Mouse (Mus musculus) cortical plate, adult 2 months (tissue): ENCODE measurements around the gene Guca2a.

Source experiments
- CTCF ChIP-seq: fragments of 200-500 bp; IDR thresholded peaks from 2 replicates; pipeline ENCODE4 v1.5.1; 2011; ENCODE audit warnings: mild to moderate bottlenecking, control low read depth, low read length; ENCODE audit not compliant: insufficient read depth; ENCODE audit errors: extremely low read depth
- POLR2A ChIP-seq: fragments of 200-500 bp; IDR thresholded peaks from 2 replicates; pipeline ENCODE4 v1.6.1; 2011; ENCODE audit warnings: mild to moderate bottlenecking, low read length, control low read depth; ENCODE audit not compliant: insufficient read depth; ENCODE audit errors: extremely low read depth

- TF ChIP-seq CTCF (no peak), POLR2A (no peak)
These were observed 23.4 kb upstream of the Guca2a start for GRCm38 (mm10) chr4:119614078-119614477.
